Mouse (Mus musculus): ENCODE results near the gene Pagr1b.

DNA sequence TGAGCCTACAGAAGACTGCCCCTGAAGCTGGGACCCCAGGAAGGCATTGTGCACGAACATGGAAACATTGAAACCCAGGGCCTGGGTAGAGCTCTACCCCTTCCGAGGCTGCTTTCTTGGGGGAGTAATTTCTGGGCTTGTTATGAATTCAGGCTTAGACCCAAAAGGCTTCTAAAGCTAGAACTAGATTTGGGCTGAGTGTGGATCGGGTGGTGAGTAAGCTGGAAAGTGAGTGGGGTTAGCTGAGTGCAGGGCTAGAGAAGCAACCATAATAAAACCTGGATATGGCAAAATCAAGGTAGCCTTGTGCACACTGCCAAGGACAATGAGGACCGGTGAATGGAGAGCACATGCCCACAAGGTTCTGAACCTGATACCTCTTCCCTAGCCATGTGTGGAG is 54.3 kb downstream of the Pagr1b start:
- no peak for TF ChIP-seq POLR2A (IDR thresholded peaks at IDR 0.05; ENCODE audit: insufficient read depth, low read depth, low read length)
- no peak for TF ChIP-seq CTCF (IDR thresholded peaks at IDR 0.05)

All from heart, adult 2 months (tissue).